Mouse (Mus musculus) heart, postnatal 10 days (tissue): Measurements from ENCODE around the gene Olfr366. TPM values are rescaled to one million over a fixed set of nuclear protein-coding genes. Genes with fewer than 3 reads are reported as not detected.
"Not testable (repeated sequence)": the region's sequence is repeated elsewhere in the genome, so short reads cannot be mapped to it uniquely, and the experiment has no call there.

Source experiments
- DNase-seq, 2 experiments: peaks; one replicate each; pipeline ENCODE4 v3.0.0; 2021
- intact Hi-C: fragments of 180-260 bp; cut with DNase I; formaldehyde crosslinking; loops from one replicate; pipeline ENCODE4 v1.15.1; 2025
- total RNA-seq, 2 experiments: library from RNA; stranded (reverse); gene quantifications; 2 replicates each; pipeline ENCODE4 v1.2.3; 2021

The Olfr366 gene
- total RNA-seq: not detected

DNA sequence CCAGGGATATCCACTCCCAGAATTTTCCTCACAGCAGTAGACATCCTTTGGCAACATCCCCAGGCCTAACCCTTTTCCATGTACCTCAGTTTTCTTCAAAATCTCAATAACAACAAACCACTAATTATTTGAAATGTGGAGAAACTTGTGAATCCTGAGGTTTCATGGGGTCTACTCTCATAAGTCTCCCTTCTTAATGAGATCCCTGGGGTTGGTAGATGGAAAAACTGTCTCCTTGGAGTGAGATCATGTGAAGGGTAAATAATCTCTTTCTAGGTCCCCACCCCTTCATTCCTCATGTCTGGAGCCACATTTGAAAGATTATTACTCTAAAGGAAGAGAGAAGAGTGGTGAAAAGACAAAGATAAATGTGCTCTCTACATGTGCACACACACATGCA lies at the start of gene Olfr366:
Gene Olfr366, plus strand, starts transcription at position 301 of the 400 bp plus-strand sequence.
- intact Hi-C loops: no loop called here
- DNase-seq: no peak

DNA sequence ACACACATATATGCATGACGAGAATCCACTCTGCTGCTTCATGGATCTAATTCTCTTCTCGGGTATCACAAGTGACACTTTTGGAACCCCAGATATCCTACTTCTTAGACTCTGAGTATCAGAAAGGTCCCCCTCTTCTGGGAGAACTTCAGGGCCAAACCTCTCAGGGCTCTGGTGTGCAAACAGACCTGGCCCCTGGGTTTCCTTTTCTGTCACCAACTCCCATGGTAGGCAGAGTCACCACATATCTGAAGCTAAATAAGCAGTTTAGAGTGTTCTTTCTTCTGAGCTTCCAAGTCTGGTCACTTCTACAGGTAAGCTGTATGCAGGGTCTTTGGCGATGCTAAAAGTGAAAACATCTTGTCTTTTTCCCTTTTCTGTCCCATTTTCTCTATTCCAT lies 23.5 kb upstream of the Olfr366 start, which contains the start of gene Olfr365:
Gene Olfr365, plus strand, starts transcription at position 301 of the 400 bp plus-strand sequence.
- DNase-seq: no peak
- intact Hi-C loops: no loop called here

DNA sequence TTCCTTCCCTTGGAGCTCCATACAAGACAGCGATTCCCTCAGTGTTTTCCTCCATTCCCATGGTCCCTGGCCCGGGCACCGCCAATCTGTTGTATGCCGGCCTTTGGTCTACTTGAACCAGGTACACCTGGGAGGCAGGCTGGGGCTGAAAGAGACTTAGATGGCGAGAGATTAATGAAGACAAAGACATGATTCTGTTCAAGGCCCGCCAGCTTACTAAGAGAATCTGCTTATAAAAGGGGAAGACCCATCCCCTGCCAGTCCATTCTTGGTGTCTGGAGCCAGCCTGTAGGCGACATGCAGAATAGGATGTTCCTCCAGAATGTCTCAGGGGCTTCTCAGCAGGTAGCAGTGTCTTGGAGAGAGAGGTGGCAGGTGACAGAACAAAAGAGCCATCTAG lies 50.4 kb downstream of the Olfr366 start:
- DNase-seq, intact Hi-C loops: not testable (repeated sequence)

Other genes starting within 250 kb of the Olfr366 start
- not detected for gene Olfr357, start 217.7 kb upstream of the Olfr366 start, total RNA-seq
- not detected for gene Olfr358, start 202.2 kb upstream of the Olfr366 start, total RNA-seq
- not detected for gene Olfr360, start 145.8 kb upstream of the Olfr366 start, total RNA-seq
- gene Olfr361, start 122.3 kb upstream of the Olfr366 start, total RNA-seq: not detected
- not detected for gene Olfr362, start 93.7 kb upstream of the Olfr366 start, total RNA-seq
- not detected for gene Olfr364-ps1, start 72.3 kb upstream of the Olfr366 start, total RNA-seq
- not detected for gene Olfr365, start 23.4 kb upstream of the Olfr366 start, total RNA-seq
- not detected for gene Olfr368, start 114.9 kb downstream of the Olfr366 start, total RNA-seq
- 10 to 100 TPM; 29.1 to 33.5 TPM for gene Pdcl, start 147.8 kb downstream of the Olfr366 start, total RNA-seq
- 10 to 100 TPM; 47.7 to 50.2 TPM for gene Rc3h2, start 211.3 kb downstream of the Olfr366 start, total RNA-seq
- 1 to 10 TPM; 4.5 to 5.1 TPM for gene Zbtb26, start 231.6 kb downstream of the Olfr366 start, total RNA-seq
- 1 to 10 TPM; 6.0 to 6.2 TPM for gene Zbtb6, start 231.6 kb downstream of the Olfr366 start, total RNA-seq
- gene Rabgap1, start 231.7 kb downstream of the Olfr366 start, total RNA-seq: 10 to 100 TPM; 45.9 to 56.7 TPM